Mouse (Mus musculus) CD4-positive helper T cell, adult 2 months (primary cell): ENCODE data around the gene Iqcj.
"Not testable (repeated sequence)": the region's sequence is repeated elsewhere in the genome, so short reads cannot be mapped to it uniquely, and the experiment has no call there.

ENCODE experiments used
- DNase-seq: peaks from one replicate; pipeline ENCODE4 v3.0.0-alpha.2; 2012; ENCODE audit warnings: low read depth, missing footprints, low spot score

Gene Iqcj

GRCm38 (mm10) chr3:68071395-68072386 is 179.7 kb downstream of the Iqcj start:
- DNase-seq: no peak

GRCm38 (mm10) chr3:68077406-68077805 is 185.4 kb downstream of the Iqcj start:
- no peak for DNase-seq

DNA sequence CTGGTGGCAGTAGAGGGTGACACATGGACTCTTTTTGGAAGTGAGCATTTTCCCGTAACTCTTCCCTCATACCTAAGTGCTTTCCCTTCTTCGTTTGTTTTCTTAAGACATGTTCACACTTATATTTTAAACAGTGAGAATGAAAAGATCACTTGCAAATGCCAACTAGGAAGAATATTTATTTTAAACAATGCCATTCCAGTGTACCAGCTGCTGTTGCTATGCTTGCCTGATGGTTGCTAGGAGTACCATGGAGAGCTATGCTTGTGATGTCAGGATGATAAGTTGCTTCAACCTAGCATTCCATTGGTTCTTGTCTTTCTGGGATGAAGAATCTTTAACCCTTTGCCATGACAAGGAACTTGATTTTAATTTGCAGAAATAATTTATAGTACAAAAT is 193.0 kb downstream of the Iqcj start:
- no peak for DNase-seq

DNA sequence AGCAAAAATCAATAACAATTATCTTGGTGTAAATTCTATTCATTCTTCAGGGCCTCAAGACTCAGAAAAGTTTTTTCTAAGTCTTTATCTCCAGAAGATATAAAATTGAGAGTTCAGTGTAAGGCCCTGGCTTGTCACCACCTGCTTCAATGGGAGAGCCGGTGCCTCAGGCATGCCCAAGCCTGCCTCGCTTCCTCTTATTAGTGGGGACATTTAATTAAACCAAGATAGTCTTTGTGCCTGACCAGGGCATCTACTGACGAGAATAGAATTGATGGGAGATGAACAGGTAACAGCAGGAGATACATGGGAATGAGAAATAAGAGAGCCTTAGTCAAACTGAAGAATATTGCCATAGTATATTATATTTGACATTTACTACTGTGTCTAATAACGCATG is 200.1 kb downstream of the Iqcj start:
- DNase-seq: no peak

- DNase-seq: no peak
These were observed 204.9 kb downstream of the Iqcj start for GRCm38 (mm10) chr3:68096724-68097431.

DNA sequence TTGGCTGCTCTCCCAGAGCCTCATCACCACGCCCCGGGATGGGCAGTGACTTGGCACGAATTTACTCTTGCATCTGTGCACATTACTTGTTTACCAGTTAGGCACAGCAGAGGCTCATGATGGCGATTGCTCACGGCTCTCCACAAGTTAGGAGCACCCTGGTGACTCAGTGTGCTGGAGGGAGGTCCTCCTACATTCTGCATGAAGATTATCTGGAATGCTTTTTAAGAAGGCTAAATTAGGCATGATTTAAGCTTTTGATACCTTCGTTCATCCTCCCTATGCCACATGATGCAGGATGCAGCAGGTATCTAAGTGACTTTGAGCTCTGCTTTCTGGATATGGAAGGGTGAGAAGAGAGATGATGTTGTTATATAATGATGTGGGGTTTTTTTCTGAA is 207.5 kb downstream of the Iqcj start:
- DNase-seq: not testable (repeated sequence)

- no peak for DNase-seq
These were observed 209.3 kb downstream of the Iqcj start for GRCm38 (mm10) chr3:68101343-68101742.

- DNase-seq: no peak
These were observed 213.2 kb downstream of the Iqcj start for GRCm38 (mm10) chr3:68105081-68105685.
